Mouse (Mus musculus) intestine, embryonic 14.5 days (tissue): ENCODE data around the gene Ube3a. TPM values are rescaled to one million over a fixed set of nuclear protein-coding genes. Genes with fewer than 3 reads are reported as not detected.

Experiments
- ATAC-seq: fragments of 200-750 bp; cut with Nextera tagmentation; replicated peaks from 2 replicates; pipeline ENCODE4 v1.8.0; 2017; ENCODE audit warnings: low read depth, moderate number of reproducible peaks, moderate TSS enrichment, moderate library complexity; ENCODE audit not compliant: low FRiP score, low TSS enrichment
- DNase-seq: peaks from one replicate; pipeline ENCODE4 v3.0.0-alpha.2; 2018; ENCODE audit warnings: low spot score
- H3K27ac ChIP-seq: fragments of 300-500 bp; sonication (generic); 2 replicates; pipeline ENCODE4 v1.5.1; 2014; ENCODE audit warnings: low read depth, mild to moderate bottlenecking, control low read depth
- H3K27me3 ChIP-seq: fragments of 300-500 bp; sonication (generic); replicated peaks from 2 replicates; pipeline ENCODE4 v1.6.1; 2014; ENCODE audit warnings: low read length, control low read depth; ENCODE audit not compliant: control insufficient read depth, insufficient read depth
- H3K36me3 ChIP-seq: fragments of 300-500 bp; sonication (generic); 2 replicates; pipeline ENCODE4 v1.6.1; 2014; ENCODE audit warnings: low read length, control low read depth; ENCODE audit not compliant: control insufficient read depth, insufficient read depth
- H3K4me1 ChIP-seq: fragments of 300-500 bp; sonication (generic); replicated peaks from 2 replicates; pipeline ENCODE4 v1.6.1; 2014; ENCODE audit warnings: low read length, control low read depth, mixed read lengths; ENCODE audit not compliant: control insufficient read depth, insufficient read depth
- H3K4me2 ChIP-seq: fragments of 300-500 bp; sonication (generic); 2 replicates; pipeline ENCODE4 v1.6.1; 2014; ENCODE audit warnings: low read length
- H3K4me3 ChIP-seq: fragments of 300-500 bp; sonication (generic); 2 replicates; pipeline ENCODE4 v1.5.1; 2014; ENCODE audit warnings: low read depth, low read length, control low read depth, mixed read lengths
- H3K9ac ChIP-seq: fragments of 300-500 bp; sonication (generic); 2 replicates; pipeline ENCODE4 v1.6.1; 2014; ENCODE audit warnings: mild to moderate bottlenecking, low read length
- H3K9me3 ChIP-seq: fragments of 300-500 bp; sonication (generic); 2 replicates; pipeline ENCODE4 v1.6.1; 2016; ENCODE audit warnings: low read length, control low read depth; ENCODE audit not compliant: control insufficient read depth
- WGBS: fragments of 180-500 bp; shearing (Covaris S2); extraction: QIAGEN DNeasy Blood & Tissue Kit; methylation state at CpG from one replicate; pipeline ENCODE4 v1.1.7; 2014; 5-methylcytosine and 5-hydroxymethylcytosine counted together
- polyA plus RNA-seq: library from polyadenylated mRNA; unstranded; fragments of >200 nt; fragmentation: Nextera tagmentation; extraction: Ambion mirVana; gene quantifications from 2 replicates; pipeline ENCODE4 v1.2.1, GENCODE M21; 2014

Gene Ube3a
- polyA plus RNA-seq, 1 experiment from 2014 or later: 131 TPM

GRCm38 (mm10) chr7:59231960-59232359, 3.4 kb downstream of the Ube3a start:
- Histone ChIP-seq H3K36me3 (no peaks in the 10 kb centered on the region), H3K4me2 (no peak overlapping the region), H3K4me1 (0 out of 2 replicates have a peak, but pooled peaks cover 9% of the 10 kb centered on the region), H3K9me3 (no peaks in the 10 kb centered on the region), H3K9ac (no peak overlapping the region), H3K4me3 (no peak overlapping the region), H3K27ac (no peak overlapping the region), H3K27me3 (no peaks in the 10 kb centered on the region)
- ATAC-seq: no peak
- WGBS: 71% methylated on average over 1 of the region's 1 CpGs
- DNase-seq: no peak

GRCm38 (mm10) chr7:59234773-59235401, 6.3 kb downstream of the Ube3a start:
- H3K4me1 ChIP-seq: 0 out of 2 replicates have a peak, but pooled peaks cover 9% of the 10 kb centered on the region
- ATAC-seq: no peak
- no peak for DNase-seq
- H3K4me3 ChIP-seq: no peak overlapping the region
- WGBS: 93% methylated on average over 8 of the region's 8 CpGs
- H3K9ac ChIP-seq: no peak overlapping the region
- H3K9me3 ChIP-seq: no peaks in the 10 kb centered on the region
- H3K27me3 ChIP-seq: no peaks in the 10 kb centered on the region
- H3K36me3 ChIP-seq: no peaks in the 10 kb centered on the region
- H3K4me2 ChIP-seq: no peak overlapping the region
- H3K27ac ChIP-seq: no peak overlapping the region

GRCm38 (mm10) chr7:59243257-59243656, 14.7 kb downstream of the Ube3a start:
- Histone ChIP-seq H3K4me3 (no peak overlapping the region), H3K27ac (no peak overlapping the region), H3K4me1 (no peaks in the 10 kb centered on the region), H3K9ac (no peak overlapping the region), H3K36me3 (peaks cover 10% of the 10 kb centered on the region), H3K9me3 (no peaks in the 10 kb centered on the region), H3K4me2 (no peak overlapping the region), H3K27me3 (no peaks in the 10 kb centered on the region)
- ATAC-seq: no peak
- 71% methylated on average over 3 of the region's 3 CpGs for WGBS
- no peak for DNase-seq

- ATAC-seq (no peak), DNase-seq (no peak)
- Histone ChIP-seq H3K4me3 (no peak overlapping the region), H3K4me2 (no peak overlapping the region), H3K27me3 (no peaks in the 10 kb centered on the region), H3K36me3 (peaks cover 20% of the 10 kb centered on the region), H3K4me1 (no peaks in the 10 kb centered on the region), H3K9ac (no peak overlapping the region), H3K9me3 (no peaks in the 10 kb centered on the region), H3K27ac (no peak overlapping the region)
- 97% methylated on average over 2 of the region's 2 CpGs for WGBS
These were observed 17.0 kb downstream of the Ube3a start for GRCm38 (mm10) chr7:59245541-59245940.

- Histone ChIP-seq H3K4me3 (no peak overlapping the region), H3K27me3 (no peaks in the 10 kb centered on the region), H3K36me3 (peaks cover 24% of the 10 kb centered on the region), H3K9me3 (no peaks in the 10 kb centered on the region), H3K4me1 (no peaks in the 10 kb centered on the region), H3K27ac (no peak overlapping the region), H3K9ac (no peak overlapping the region), H3K4me2 (no peak overlapping the region)
- ATAC-seq (no peak), DNase-seq (no peak)
- 93% methylated on average over 2 of the region's 2 CpGs for WGBS
These were observed 24.8 kb downstream of the Ube3a start for GRCm38 (mm10) chr7:59253373-59253772.

GRCm38 (mm10) chr7:59265538-59265937, 37.0 kb downstream of the Ube3a start:
- WGBS: 88% methylated on average over 1 of the region's 1 CpGs

GRCm38 (mm10) chr7:59271775-59272174, 43.2 kb downstream of the Ube3a start:
- DNase-seq (no peak), ATAC-seq (no peak)
- WGBS: 26% methylated on average over 4 of the region's 4 CpGs
- Histone ChIP-seq H3K4me2 (no peak overlapping the region), H3K4me1 (no peaks in the 10 kb centered on the region), H3K27me3 (no peaks in the 10 kb centered on the region), H3K9me3 (no peaks in the 10 kb centered on the region), H3K4me3 (no peak overlapping the region), H3K27ac (no peak overlapping the region), H3K9ac (no peak overlapping the region), H3K36me3 (peaks cover 20% of the 10 kb centered on the region)

More at GRCm38 (mm10) chr7:59265538-59265937, 37.0 kb downstream of the Ube3a start:
- Histone ChIP-seq H3K4me2 (no peak overlapping the region), H3K36me3 (0 out of 2 replicates have a peak, but pooled peaks cover under 1% of the 10 kb centered on the region), H3K4me1 (no peaks in the 10 kb centered on the region), H3K9ac (no peak overlapping the region), H3K27ac (no peak overlapping the region), H3K27me3 (no peaks in the 10 kb centered on the region), H3K9me3 (no peaks in the 10 kb centered on the region), H3K4me3 (no peak overlapping the region)
- ATAC-seq (no peak), DNase-seq (no peak)

- Histone ChIP-seq H3K4me2 (no peak overlapping the region), H3K36me3 (peaks cover 21% of the 10 kb centered on the region; the same call in 1 of the 2 replicates), H3K4me1 (no peaks in the 10 kb centered on the region), H3K9me3 (no peaks in the 10 kb centered on the region), H3K27me3 (no peaks in the 10 kb centered on the region), H3K4me3 (no peak overlapping the region), H3K27ac (no peak overlapping the region), H3K9ac (no peak overlapping the region)
- 95% methylated on average over 1 of the region's 1 CpGs for WGBS
- DNase-seq (no peak), ATAC-seq (no peak)
These were observed 84.0 kb downstream of the Ube3a start for GRCm38 (mm10) chr7:59312576-59312975.

- H3K4me3 ChIP-seq: no peak overlapping the region
- H3K36me3 ChIP-seq: no peaks in the 10 kb centered on the region
- H3K9ac ChIP-seq: no peak overlapping the region
- ATAC-seq (no peak), DNase-seq (no peak)
- no peak overlapping the region for H3K4me2 ChIP-seq
- H3K4me1 ChIP-seq: no peaks in the 10 kb centered on the region
- no peaks in the 10 kb centered on the region for H3K9me3 ChIP-seq
- H3K27ac ChIP-seq: no peak overlapping the region
- 100% methylated on average over 1 of the region's 1 CpGs for WGBS
- no peaks in the 10 kb centered on the region for H3K27me3 ChIP-seq
These were observed 94.2 kb downstream of the Ube3a start for GRCm38 (mm10) chr7:59322759-59323158.
